Mouse (Mus musculus): Measurements from ENCODE around the gene Pam16.

- TF ChIP-seq CTCF (IDR thresholded peaks at IDR 0.05; ENCODE audit: borderline replicate concordance, control insufficient read depth, extremely low read depth, insufficient read depth, low read length, poor library complexity) (no peak), POLR2A (IDR thresholded peaks at IDR 0.05; ENCODE audit: control insufficient read depth, extremely low read depth, insufficient read depth, low read length, poor library complexity) (no peak)
These were observed 21.9 kb downstream of the Pam16 start for GRCm38 (mm10) chr16:4602766-4603452.

Data from thymus, adult 2 months (tissue).